Mouse (Mus musculus): ENCODE results near the gene Ly6g5b.

The Ly6g5b gene

DNA sequence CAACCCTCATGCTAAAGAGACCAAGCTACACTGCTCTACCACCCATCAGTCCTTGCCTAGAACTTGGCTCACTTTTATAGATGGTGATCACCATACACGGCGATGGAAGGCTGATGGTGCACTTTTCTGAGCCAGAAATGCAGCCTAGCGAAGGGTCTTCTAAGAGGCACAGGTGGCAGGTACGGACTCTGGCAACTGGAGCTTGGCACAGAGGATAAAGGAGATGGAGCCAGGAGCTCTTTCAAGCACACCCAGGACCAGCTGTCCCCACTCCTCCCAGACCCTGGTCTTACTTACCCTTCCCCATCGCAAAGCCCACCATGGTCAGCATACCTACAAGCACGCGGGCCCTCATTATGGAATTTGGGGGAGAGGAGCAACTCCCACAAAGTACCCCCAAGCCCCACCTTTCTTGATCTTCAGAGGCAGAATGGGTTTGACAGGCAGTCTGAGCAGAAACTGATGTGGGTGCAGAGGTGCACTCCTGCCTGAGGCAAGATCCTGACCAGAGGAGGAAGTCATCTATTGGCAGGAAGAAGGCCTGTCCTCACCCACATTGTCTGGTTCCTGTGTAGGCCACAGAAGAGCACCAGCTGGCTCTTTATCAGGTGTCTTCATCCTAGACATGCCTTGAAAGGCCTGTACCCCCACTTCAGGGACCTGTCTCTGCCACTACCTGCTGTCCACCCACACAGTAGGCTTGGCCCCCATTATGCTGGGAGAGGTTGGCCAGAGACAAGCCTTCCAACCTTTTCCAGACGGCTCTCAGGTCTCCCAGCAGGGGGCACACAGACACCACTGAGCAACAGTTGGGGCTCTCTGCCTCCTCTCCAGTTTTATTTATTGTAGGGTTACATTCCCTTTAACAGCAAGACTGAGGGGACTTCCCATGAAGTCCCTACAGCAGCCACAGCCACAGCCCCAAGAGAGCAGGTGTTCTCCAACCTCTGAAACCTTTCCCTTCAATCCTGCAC lies at the start of gene Ly6g5b:
TSS of gene Ly6g5b (minus strand) at position 383 of the 974 bp plus-strand sequence.
- DNase-seq (ENCODE audit: low spot score), result no peak

DNA sequence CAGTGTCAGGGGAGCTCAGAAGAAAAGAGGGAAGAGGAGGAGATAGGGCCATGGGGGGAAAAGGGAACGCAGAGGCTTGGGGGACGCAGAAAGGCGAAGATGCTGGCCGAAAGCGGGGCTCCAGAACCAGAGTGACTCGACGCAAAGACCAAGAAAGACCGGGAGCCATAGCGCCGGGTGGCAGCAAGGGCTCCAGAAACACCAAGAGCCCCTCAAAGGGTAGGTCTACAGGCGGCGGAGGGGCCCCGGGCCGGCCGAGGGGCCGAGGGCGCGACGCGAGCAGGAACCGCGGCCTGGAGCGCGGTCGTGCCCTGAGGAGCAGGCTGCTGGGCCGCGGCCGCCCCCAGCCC lies 49.0 kb upstream of the Ly6g5b start:
- DNase-seq (ENCODE audit: low spot score), result no peak

GRCm38 (mm10) chr17:35163326-35164081 lies 48.3 kb upstream of the Ly6g5b start:
- DNase-seq (ENCODE audit: low spot score), result no peak

GRCm38 (mm10) chr17:35162730-35163129 lies 47.5 kb upstream of the Ly6g5b start:
- DNase-seq (ENCODE audit: low spot score), result peak; percentile 47

- DNase-seq (ENCODE audit: low spot score), result no peak
Measured at GRCm38 (mm10) chr17:35162121-35162520, 46.9 kb upstream of the Ly6g5b start.

- no peak for DNase-seq (ENCODE audit: low spot score)
Measured at GRCm38 (mm10) chr17:35161421-35161820, 46.2 kb upstream of the Ly6g5b start.

- DNase-seq (ENCODE audit: low spot score), result no peak
Measured at GRCm38 (mm10) chr17:35159638-35160037, 44.4 kb upstream of the Ly6g5b start.

DNA sequence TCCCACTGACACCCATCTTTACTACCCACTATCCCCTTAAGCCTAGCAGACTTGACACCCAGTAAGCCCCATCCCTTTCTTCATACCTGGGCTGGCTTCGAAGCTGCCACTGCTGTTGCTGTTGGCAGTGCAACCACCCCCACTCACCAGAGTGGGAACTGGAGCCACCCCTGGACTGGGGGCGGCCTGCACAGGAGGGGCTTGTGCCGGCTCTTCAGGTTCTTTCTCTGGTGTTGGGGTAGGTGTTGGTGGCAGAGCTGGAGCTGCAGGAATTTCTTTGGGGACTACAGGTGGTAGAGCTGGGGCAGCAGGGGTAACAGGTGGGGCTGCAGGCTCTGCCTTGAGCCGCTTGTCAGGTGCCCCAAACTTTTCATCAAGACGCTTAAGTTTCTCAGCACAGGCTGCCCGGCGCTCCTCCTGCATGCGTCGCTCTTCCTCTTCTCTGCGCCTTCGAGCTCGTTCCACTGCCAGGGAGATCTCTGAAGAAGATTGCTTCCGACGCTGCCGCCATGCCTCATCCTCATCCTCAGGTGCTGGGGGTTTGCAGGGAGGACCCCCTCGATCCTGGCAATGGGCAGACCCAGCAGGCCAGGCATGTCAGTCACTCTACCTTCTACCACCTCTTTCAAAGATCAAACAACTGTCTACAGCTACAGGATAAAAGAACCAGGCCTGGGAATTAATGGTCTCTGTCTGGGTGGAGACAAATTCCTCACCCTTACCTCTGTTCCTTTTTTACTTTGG lies 43.8 kb upstream of the Ly6g5b start:
- DNase-seq (ENCODE audit: low spot score), result no peak

DNA sequence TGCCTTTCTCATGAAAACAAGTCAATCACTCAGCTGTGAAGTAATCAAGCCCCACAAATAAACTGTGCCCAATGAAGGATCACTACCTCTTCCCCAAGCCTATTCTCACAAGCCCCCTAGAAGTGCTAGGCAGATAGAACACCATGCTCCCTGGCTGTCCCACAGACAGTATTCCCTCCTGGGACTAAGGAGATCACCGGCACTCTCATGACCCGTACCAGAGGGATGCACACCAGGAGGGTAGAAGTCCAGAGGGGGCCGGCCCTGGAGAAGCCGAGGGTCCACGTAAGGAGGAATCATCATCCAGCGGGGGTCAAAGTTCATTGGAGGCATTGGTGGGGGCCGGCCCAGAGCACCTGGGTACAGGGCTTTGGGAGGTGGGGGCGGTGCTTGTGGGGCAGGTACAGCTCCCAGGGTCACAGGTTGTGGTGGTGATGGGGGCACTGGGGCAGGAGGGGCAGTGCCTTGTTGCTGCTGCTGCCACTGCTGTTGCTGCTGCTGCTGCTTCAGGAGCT lies 42.5 kb upstream of the Ly6g5b start:
- DNase-seq (ENCODE audit: low spot score), result no peak

DNA sequence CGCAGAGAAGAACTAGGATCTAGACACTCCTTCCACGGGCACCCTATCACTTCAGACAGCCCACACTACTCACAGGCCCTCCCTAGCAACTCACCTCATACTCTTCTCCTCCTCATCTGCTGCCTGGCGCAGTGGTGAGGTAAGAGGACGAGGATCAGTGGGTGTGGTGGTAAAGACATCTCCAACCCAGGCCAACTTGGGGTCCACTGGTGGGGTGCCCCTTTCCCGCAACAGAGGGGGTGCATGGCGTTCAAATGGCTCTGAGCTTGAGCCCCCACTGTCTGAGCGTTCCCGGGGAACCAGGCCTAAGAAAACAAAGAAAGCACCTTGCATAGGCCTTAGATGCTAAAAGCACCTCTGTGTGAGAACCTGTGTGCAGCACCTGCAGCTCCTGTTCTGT lies 42.0 kb upstream of the Ly6g5b start:
- no peak for DNase-seq (ENCODE audit: low spot score)

DNA sequence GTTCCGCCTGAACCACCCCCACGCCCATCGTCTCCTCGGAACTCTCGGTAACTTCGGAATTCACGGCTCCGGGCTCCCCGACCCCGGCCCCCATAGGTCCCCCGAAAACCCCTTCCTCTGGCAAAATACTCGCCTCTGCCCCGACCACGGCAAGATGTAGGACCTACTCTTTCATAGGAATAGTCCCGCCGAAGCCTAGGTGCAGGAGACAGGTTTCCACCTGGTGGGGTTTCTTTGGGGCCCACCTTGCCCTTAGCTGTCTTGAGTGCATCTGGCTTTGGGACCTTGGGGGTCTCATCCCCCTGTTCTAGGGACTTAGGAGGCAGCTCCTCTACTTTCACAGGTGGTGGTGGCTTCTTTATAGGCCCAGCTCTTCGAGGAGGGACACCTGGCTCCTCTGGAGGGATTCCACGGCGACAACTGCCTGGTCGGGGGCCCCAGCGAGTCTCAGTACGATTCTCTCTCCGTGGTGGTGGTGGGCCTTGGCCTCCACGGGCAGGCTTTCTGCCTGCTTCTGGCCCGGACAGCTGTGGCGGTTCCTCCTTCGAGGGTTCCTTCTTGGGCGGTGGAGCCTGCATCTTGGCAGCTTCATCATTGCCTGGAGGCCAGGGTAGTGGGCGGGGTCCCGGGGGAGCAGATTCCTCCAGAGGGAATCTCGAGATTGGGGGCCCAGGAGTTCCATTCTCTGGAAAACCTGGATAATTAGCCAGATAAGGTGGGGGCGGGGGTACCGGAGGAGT lies 41.4 kb upstream of the Ly6g5b start:
- no peak for DNase-seq (ENCODE audit: low spot score)

GRCm38 (mm10) chr17:35155451-35155850 lies 40.2 kb upstream of the Ly6g5b start:
- DNase-seq (ENCODE audit: low spot score), result no peak

- no peak for DNase-seq (ENCODE audit: low spot score)
Measured at GRCm38 (mm10) chr17:35154616-35155015, 39.4 kb upstream of the Ly6g5b start.

GRCm38 (mm10) chr17:35153931-35154330 lies 38.7 kb upstream of the Ly6g5b start:
- no peak for DNase-seq (ENCODE audit: low spot score)

DNA sequence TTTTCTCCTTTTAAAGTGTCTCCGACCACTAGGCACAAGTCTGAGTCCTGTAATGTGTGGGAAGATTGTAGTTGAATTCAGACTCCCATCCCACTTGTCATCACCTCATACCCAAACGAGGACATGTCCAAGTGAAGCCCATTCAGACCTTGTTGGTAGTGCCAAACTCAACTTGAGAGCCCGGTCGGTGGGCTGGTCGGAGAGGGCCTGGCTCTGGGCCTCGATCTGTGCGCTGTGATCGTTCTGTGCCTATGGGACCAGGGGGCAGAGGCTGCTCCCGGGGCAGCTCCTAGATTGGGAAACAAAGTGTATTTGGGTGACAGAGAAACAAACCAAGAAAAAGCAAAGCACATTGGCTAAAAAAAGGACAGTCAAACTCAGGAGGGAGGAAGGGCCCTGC lies 37.8 kb upstream of the Ly6g5b start:
- DNase-seq (ENCODE audit: low spot score), result no peak

GRCm38 (mm10) chr17:35152121-35152520 lies 36.9 kb upstream of the Ly6g5b start:
- DNase-seq (ENCODE audit: low spot score), result no peak

DNA sequence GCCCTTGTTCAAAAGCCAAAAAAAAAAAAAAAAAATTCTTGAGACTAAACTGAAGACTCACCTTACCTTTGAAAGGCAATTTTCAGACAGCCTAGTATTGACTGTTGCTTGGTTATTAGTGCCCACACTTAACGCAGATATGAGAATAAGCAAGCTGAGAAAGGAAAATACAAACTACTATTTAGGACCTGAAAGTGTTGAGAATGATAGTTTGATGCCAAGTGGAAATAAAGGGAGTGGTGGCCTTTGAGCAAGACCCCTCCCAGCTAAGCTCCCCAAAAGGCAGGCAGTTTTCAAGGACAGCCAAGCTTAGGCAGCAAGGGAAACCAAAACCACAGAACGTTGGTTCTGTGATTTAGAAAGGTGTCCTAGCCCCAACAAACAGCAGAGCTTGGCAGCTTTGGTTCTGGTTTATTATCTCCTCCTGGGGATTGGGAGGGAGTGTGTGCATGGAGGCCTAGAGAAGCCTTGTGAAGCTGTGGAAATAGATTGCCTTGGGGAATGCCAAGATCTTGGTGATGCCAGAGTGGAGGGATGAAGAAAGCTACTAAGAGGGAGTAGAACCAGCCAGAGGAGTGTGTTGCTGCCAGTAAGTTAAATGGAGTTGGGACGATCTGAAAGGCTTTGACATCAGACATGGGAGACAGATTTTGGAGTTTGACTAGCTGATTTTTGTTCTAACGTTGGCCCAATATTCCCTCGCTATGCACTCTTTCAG lies 32.9 kb upstream of the Ly6g5b start:
- no peak for DNase-seq (ENCODE audit: low spot score)

GRCm38 (mm10) chr17:35147348-35147747 lies 32.1 kb upstream of the Ly6g5b start:
- DNase-seq (ENCODE audit: low spot score), result no peak

GRCm38 (mm10) chr17:35146139-35146538 lies 30.9 kb upstream of the Ly6g5b start:
- DNase-seq (ENCODE audit: low spot score), result no peak

DNA sequence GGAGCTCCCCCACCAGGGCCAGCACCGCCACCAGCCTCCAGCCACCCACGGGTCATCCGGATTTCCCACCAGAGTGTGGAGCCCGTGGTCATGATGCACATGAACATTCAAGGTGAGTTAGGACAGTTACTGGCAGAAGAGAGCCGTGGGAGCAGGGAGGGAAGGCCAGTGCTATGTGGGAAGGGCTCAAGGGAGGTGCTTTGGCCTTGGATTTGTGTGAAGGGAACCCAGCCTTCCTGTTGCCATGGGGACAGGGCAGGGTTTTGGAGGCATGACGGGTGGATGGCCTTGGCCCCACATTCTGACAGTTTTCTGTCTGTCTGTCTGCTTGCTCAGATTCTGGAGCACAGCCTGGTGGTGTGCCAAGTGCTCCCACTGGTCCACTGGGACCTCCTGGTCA lies 26.7 kb upstream of the Ly6g5b start:
- DNase-seq (ENCODE audit: low spot score), result no peak

GRCm38 (mm10) chr17:35140490-35140996 lies 25.3 kb upstream of the Ly6g5b start:
- no peak for DNase-seq (ENCODE audit: low spot score)
